In genomic region chr2:31270470-31270869, GRCm38 (mm10) we compare ENCODE assay signal across 15 mouse cellular contexts. TPM values are rescaled to one million over a fixed set of nuclear protein-coding genes. Genes with fewer than 3 reads are reported as not detected.
"Had no signal": no experiment of that assay in that cellular context is flagged by ENCODE, and none has a peak within 500 bp of the region (broad histone marks: within the 10 kb centered on the region; RNA-seq: fewer than 3 reads in every experiment).

No protein-coding gene starts in this region.

- DNase-seq: kidney, postnatal 10 days; layer of hippocampus, postnatal 36 days; liver; lung, adult 18-20 months; lung, postnatal 10 days; midbrain, embryonic 14.5 days; thymus, adult 18-20 months had no signal

- ATAC-seq: liver, embryonic 12.5 days had no signal

- H3K4me3 ChIP-seq: left cerebral cortex, adult 2 months; limb, embryonic 10.5 days; limb, embryonic 13.5 days; liver, embryonic 12.5 days; liver, embryonic 15.5 days; lung, embryonic 15.5 days had no signal

- H3K36me3 ChIP-seq: liver, embryonic 12.5 days; liver, embryonic 15.5 days; lung, embryonic 15.5 days had no signal

- H3K4me1 ChIP-seq: liver, embryonic 12.5 days; liver, embryonic 15.5 days; lung, embryonic 15.5 days had no signal

- H3K9me3 ChIP-seq: limb, embryonic 10.5 days; limb, embryonic 13.5 days; liver, embryonic 12.5 days; liver, embryonic 15.5 days; lung, embryonic 15.5 days had no signal

- H3K27ac ChIP-seq: left cerebral cortex, adult 2 months; limb, embryonic 10.5 days; limb, embryonic 13.5 days; liver, embryonic 12.5 days; liver, embryonic 15.5 days; lung, embryonic 15.5 days had no signal

- H3K4me2 ChIP-seq: limb, embryonic 13.5 days; liver, embryonic 12.5 days; liver, embryonic 15.5 days; lung, embryonic 15.5 days; midbrain, embryonic 11.5 days had no signal

- H3K27me3 ChIP-seq: limb, embryonic 13.5 days; liver, embryonic 12.5 days; liver, embryonic 15.5 days; lung, embryonic 15.5 days had no signal

- H3K9ac ChIP-seq: limb, embryonic 13.5 days; liver, embryonic 12.5 days; liver, embryonic 15.5 days; lung, embryonic 15.5 days had no signal

RNA-seq across cellular contexts. Expression of gene Hmcn2, which starts 43.7 kb away (rescaled TPM):
- polyA plus RNA-seq: kidney, embryonic 14.5 days had no signal
